Mouse (Mus musculus): Measurements from ENCODE around the gene Olfr448. TPM values are rescaled to one million over a fixed set of nuclear protein-coding genes. Genes with fewer than 3 reads are reported as not detected.

Gene Olfr448
- polyA plus RNA-seq (2021), result not detected

GRCm38 (mm10) chr6:42890141-42890540 is at the start of gene Olfr448:
Gene Olfr448, plus strand, starts transcription at chr6:42890441.
- ChIA-PET POLR2A (no interaction called here), CTCF (no interaction called here)
- in situ Hi-C loops (cut with MboI; ENCODE audit: low pct_unique_long_range_greater_than_20kb), result no loop called here
- H3K27me3 ChIP-seq, result no peaks in the 10 kb centered on the region
- no peak for TF ChIP-seq CTCF (IDR thresholded peaks at IDR 0.05)
- ATAC-seq (no peak), DNase-seq (ENCODE audit: low read depth, low spot score) (no peak)

- peak; percentile 9 for DNase-seq (ENCODE audit: low read depth, low spot score)
- in situ Hi-C loops (cut with MboI; ENCODE audit: low pct_unique_long_range_greater_than_20kb), result loop anchor here (25.0 kb wide), 1 partner anchor 523 kb away; the partner anchor contains the start of gene Zyx
- POLR2A ChIA-PET, result no interaction called here
- H3K27me3 ChIP-seq, result no peaks in the 10 kb centered on the region
- no peak for ATAC-seq
- peak; percentile 49 for TF ChIP-seq CTCF (IDR thresholded peaks at IDR 0.05)
- CTCF ChIA-PET, result interaction anchor here (0.7 kb wide), 1 partner anchor 215 kb away, joined by 4 read pairs; the partner anchor contains the start of gene Tcaf2
Observed at GRCm38 (mm10) chr6:42860222-42860819, 29.9 kb upstream of the Olfr448 start.

DNA sequence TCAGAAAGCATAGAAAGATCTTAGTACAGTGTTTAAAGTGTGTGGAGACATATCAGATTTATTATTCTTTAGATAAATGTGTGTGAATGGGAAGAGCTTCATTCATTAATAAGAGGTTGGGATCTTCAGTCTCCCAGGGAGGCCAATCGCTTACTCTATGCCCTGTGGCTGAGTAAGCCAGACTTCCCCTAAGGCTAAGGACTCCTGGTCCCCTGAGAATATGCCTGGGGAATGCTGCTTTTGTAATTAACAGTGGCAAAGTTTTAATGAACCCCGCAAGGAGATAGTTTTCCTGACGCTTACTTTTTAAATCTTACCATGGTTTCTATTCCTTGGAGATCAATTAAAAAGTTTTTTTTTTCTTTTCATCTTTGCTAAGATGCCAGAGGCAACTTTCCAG is 20.5 kb upstream of the Olfr448 start:
- ChIA-PET POLR2A (no interaction called here), CTCF (no interaction called here)
- in situ Hi-C loops (cut with MboI; ENCODE audit: low pct_unique_long_range_greater_than_20kb), result loop anchor here (10.0 to 25.0 kb wide), 2 partner anchors 255 to 532 kb away; partner anchors contain the start of gene Zyx
- ATAC-seq, result no peak
- no peak for DNase-seq (ENCODE audit: low read depth, low spot score)
- peaks cover 21% of the 10 kb centered on the region for H3K27me3 ChIP-seq
- no peak for TF ChIP-seq CTCF (IDR thresholded peaks at IDR 0.05)

- peaks cover 32% of the 10 kb centered on the region for H3K27me3 ChIP-seq
- CTCF ChIA-PET, result no interaction called here
- no peak for TF ChIP-seq CTCF (IDR thresholded peaks at IDR 0.05)
- DNase-seq (ENCODE audit: low read depth, low spot score) (no peak), ATAC-seq (no peak)
- POLR2A ChIA-PET, result no interaction called here
- in situ Hi-C loops (cut with MboI; ENCODE audit: low pct_unique_long_range_greater_than_20kb), result loop anchor here (10.0 kb wide), 1 partner anchor 262 kb away; no protein-coding TSS in a partner anchor
Observed at GRCm38 (mm10) chr6:42876323-42876722, 13.9 kb upstream of the Olfr448 start.

DNA sequence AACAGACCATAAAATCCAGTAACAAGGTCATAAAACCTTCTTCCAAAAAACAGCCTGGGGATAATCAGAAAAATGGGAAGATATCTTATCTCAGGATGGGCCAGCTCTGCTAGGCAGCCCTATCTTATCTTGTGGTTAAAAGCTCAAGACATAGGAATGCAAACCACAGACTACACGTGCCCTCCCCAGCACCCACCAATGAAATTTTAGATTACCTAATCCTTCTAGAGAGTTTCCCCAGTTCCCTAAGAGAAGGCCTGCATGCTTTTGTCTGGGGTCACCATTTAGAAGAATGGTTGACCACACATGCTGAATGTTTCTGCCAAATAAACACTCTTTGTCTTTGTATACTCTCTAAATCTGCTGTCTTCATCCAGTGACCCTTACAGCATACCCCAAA is 10.1 kb downstream of the Olfr448 start:
- DNase-seq (ENCODE audit: low read depth, low spot score) (no peak), ATAC-seq (no peak)
- ChIA-PET POLR2A (no interaction called here), CTCF (no interaction called here)
- no peak for TF ChIP-seq CTCF (IDR thresholded peaks at IDR 0.05)
- peaks cover 22% of the 10 kb centered on the region for H3K27me3 ChIP-seq
- in situ Hi-C loops (cut with MboI; ENCODE audit: low pct_unique_long_range_greater_than_20kb), result no loop called here

DNA sequence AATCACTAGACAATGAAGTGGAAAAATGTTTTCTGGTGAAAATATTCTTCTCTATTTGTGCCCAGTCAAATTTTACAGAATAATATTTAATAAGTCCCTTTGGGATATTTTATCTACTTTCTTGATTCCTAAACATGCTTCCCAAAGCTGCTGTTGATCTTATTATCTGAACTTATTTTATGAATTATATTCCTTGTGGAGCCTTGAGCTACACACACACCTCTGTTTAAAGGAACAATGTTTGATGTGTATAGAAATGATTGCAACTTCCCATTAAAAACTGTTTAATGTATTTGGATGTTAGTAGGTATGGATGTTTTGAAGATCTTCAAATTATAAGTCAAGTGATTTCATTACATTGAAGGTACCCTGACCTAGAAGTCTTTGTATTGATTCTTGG is 18.3 kb downstream of the Olfr448 start, which contains the start of gene Olfr447:
TSS of gene Olfr447 (plus strand) at position 301 of the 400 bp plus-strand sequence.
- DNase-seq (ENCODE audit: low read depth, low spot score) (no peak), ATAC-seq (no peak)
- in situ Hi-C loops (cut with MboI; ENCODE audit: low pct_unique_long_range_greater_than_20kb), result no loop called here
- POLR2A ChIA-PET, result no interaction called here
- peaks cover 43% of the 10 kb centered on the region for H3K27me3 ChIP-seq
- TF ChIP-seq CTCF (IDR thresholded peaks at IDR 0.05), result no peak
- CTCF ChIA-PET, result no interaction called here

- no peak for ATAC-seq
- TF ChIP-seq CTCF (IDR thresholded peaks at IDR 0.05), result no peak
- POLR2A ChIA-PET, result no interaction called here
Observed at GRCm38 (mm10) chr6:42921077-42921476, 30.8 kb downstream of the Olfr448 start, which contains the start of gene Olfr446. Gene Olfr446, plus strand, starts transcription at chr6:42921377.

More at GRCm38 (mm10) chr6:42921077-42921476, 30.8 kb downstream of the Olfr448 start, which contains the start of gene Olfr446:
- no peak for DNase-seq (ENCODE audit: low read depth, low spot score)
- peaks cover 5% of the 10 kb centered on the region for H3K27me3 ChIP-seq
- in situ Hi-C loops (cut with MboI; ENCODE audit: low pct_unique_long_range_greater_than_20kb), result no loop called here
- CTCF ChIA-PET, result no interaction called here

Other genes with a start within 250 kb of the Olfr448 start
- 9.0 TPM for gene Tcaf2, start 245.2 kb upstream of the Olfr448 start, polyA plus RNA-seq (2021)
- 69.7 TPM for gene Tcaf1, start 180.4 kb upstream of the Olfr448 start, polyA plus RNA-seq (2021)
- not detected for gene Olfr453, start 151.1 kb upstream of the Olfr448 start, polyA plus RNA-seq (2021)
- not detected for gene Olfr38, start 134.0 kb upstream of the Olfr448 start, polyA plus RNA-seq (2021)
- gene Olfr452, start 105.3 kb upstream of the Olfr448 start, polyA plus RNA-seq (2021), result not detected
- not detected for gene Olfr450, start 78.5 kb upstream of the Olfr448 start, polyA plus RNA-seq (2021)
- not detected for gene Olfr449, start 56.1 kb upstream of the Olfr448 start, polyA plus RNA-seq (2021)
- not detected for gene Olfr447, start 18.4 kb downstream of the Olfr448 start, polyA plus RNA-seq (2021)
- not detected for gene Olfr446, start 30.9 kb downstream of the Olfr448 start, polyA plus RNA-seq (2021)
- not detected for gene Olfr444, start 58.6 kb downstream of the Olfr448 start, polyA plus RNA-seq (2021)
- not detected for gene Olfr441, start 215.9 kb downstream of the Olfr448 start, polyA plus RNA-seq (2021)

Data from Patski (cell line).